Mouse (Mus musculus): Measurements from ENCODE around the gene Ces5a.
"Not testable (repeated sequence)": the region's sequence is repeated elsewhere in the genome, so short reads cannot be mapped to it uniquely, and the experiment has no call there.

The Ces5a gene

GRCm38 (mm10) chr8:93535730-93536129, at the start of gene Ces5a:
TSS of gene Ces5a (minus strand) at chr8:93535830.
- DNase-seq (ENCODE audit: extremely low read depth, low read depth, low spot score): no peak

- no peak for DNase-seq (ENCODE audit: extremely low read depth, low read depth, low spot score)
Observed at GRCm38 (mm10) chr8:93572841-93573240, 37.2 kb upstream of the Ces5a start.

- DNase-seq (ENCODE audit: extremely low read depth, low read depth, low spot score): no peak
Observed at GRCm38 (mm10) chr8:93572095-93572501, 36.5 kb upstream of the Ces5a start.

- no peak for DNase-seq (ENCODE audit: extremely low read depth, low read depth, low spot score)
Observed at GRCm38 (mm10) chr8:93571369-93571985, 35.8 kb upstream of the Ces5a start.

GRCm38 (mm10) chr8:93570186-93570530, 34.5 kb upstream of the Ces5a start:
- no peak for DNase-seq (ENCODE audit: extremely low read depth, low read depth, low spot score)

- DNase-seq (ENCODE audit: extremely low read depth, low read depth, low spot score): no peak
Observed at GRCm38 (mm10) chr8:93569311-93570185, 33.9 kb upstream of the Ces5a start.

- DNase-seq (ENCODE audit: extremely low read depth, low read depth, low spot score): no peak
Observed at GRCm38 (mm10) chr8:93568666-93569065, 33.0 kb upstream of the Ces5a start.

DNA sequence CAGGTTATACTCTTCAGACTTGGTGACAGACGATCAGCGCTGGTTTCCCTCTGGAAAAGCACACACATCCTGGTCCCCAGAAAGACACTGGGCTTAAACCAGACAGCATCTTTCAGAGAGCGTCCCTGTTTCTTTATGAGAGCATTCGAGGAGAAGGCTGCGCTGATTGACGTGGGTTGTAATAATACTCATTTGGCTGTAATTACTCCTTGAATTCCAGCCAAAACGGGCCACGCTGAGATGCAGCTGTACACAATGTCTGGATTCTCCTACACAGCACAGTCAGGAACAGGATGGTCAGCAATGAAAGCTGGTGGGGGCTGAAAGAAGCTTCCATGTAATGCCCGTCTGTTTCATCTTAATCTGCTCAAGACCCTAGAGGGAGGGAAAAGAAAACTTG, 31.5 kb upstream of the Ces5a start:
- no peak for DNase-seq (ENCODE audit: extremely low read depth, low read depth, low spot score)

GRCm38 (mm10) chr8:93564634-93565033, 29.0 kb upstream of the Ces5a start:
- no peak for DNase-seq (ENCODE audit: extremely low read depth, low read depth, low spot score)

- DNase-seq (ENCODE audit: extremely low read depth, low read depth, low spot score): no peak
Observed at GRCm38 (mm10) chr8:93563551-93563950, 27.9 kb upstream of the Ces5a start.

GRCm38 (mm10) chr8:93562557-93563210, 27.1 kb upstream of the Ces5a start:
- no peak for DNase-seq (ENCODE audit: extremely low read depth, low read depth, low spot score)

GRCm38 (mm10) chr8:93561271-93561670, 25.6 kb upstream of the Ces5a start:
- DNase-seq (ENCODE audit: extremely low read depth, low read depth, low spot score): no peak

- no peak for DNase-seq (ENCODE audit: extremely low read depth, low read depth, low spot score)
Observed at GRCm38 (mm10) chr8:93559696-93560095, 24.1 kb upstream of the Ces5a start.

DNA sequence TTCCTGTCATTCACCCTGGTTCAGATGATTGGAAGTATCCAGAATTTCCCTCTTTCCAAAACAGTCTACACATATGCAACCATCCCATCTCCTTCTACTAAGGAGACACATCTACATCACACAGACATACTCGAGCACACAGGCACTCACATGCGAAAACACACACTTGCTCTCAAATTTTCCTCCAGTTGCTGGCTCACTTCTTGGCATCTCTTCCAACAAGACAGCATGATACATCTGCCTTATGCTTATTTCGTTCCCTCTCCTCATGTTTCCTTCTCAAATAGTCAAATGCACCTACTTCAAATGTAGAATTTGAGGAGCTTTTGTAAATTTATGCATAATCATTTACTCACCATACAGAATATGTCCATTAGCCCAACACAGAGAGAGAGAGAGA, 33.0 kb downstream of the Ces5a start:
- DNase-seq (ENCODE audit: extremely low read depth, low read depth, low spot score): no peak

DNA sequence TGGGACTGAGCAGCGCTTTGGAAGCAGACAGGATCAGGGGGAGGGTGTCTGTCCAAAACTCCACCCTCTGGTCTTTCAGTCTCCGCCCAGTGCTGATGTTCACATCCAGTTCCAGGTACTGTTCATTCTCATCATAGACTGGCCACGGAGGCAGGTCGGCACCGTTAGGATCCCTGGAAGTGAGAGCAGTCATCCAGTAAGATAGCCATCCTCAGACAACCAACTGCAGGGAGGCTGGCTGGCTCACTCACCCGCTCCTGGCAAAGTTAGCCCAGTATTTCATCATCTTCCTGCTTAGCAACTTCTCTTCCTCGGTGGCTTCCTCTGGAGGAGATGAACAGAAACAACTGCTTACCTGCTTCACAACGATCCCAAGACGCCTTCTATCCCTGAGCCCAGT, 36.2 kb downstream of the Ces5a start:
- DNase-seq (ENCODE audit: extremely low read depth, low read depth, low spot score): no peak

GRCm38 (mm10) chr8:93495330-93495729, 40.3 kb downstream of the Ces5a start:
- DNase-seq (ENCODE audit: extremely low read depth, low read depth, low spot score): no peak

DNA sequence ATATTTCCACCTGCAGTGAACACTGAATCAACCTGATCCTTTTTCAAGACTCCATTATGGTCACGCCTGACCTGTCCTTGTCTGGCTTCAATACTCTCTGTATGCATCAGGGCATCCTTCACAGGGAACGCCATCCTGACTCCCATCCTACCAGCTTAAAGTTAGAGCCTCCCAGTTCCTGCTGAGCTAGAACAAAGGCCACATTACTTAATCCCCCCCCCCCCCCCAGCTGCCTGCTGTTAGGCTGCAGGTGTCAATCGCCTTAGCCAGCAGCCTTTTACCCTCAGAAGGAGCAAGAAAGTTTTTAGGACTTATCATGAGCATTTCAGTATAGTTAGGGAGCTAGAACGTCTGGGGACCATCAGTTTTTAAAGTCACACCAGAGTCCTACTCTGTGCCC, 46.9 kb downstream of the Ces5a start:
- no peak for DNase-seq (ENCODE audit: extremely low read depth, low read depth, low spot score)

DNA sequence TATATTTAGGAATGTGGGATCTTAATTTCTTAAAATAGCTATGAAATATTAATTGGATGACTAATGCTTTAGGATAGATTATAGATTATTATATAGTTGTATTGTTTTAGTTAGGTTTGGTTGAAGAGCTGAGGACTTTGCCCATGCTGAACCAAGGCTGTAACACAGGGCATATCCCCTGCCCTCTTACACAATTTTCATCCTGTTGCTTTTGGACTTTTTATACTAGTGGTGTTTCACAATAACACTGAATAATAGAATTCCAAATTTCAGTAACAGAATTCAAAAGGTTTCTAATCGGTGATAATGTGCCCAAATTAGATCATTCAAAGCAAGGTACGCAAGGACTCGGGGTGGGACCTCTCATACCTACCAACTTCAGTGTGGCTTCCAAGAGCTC, 57.4 kb downstream of the Ces5a start:
- no peak for DNase-seq (ENCODE audit: extremely low read depth, low read depth, low spot score)

- DNase-seq (ENCODE audit: extremely low read depth, low read depth, low spot score): not testable (repeated sequence)
Observed at GRCm38 (mm10) chr8:93469733-93470132, 65.9 kb downstream of the Ces5a start.

DNA sequence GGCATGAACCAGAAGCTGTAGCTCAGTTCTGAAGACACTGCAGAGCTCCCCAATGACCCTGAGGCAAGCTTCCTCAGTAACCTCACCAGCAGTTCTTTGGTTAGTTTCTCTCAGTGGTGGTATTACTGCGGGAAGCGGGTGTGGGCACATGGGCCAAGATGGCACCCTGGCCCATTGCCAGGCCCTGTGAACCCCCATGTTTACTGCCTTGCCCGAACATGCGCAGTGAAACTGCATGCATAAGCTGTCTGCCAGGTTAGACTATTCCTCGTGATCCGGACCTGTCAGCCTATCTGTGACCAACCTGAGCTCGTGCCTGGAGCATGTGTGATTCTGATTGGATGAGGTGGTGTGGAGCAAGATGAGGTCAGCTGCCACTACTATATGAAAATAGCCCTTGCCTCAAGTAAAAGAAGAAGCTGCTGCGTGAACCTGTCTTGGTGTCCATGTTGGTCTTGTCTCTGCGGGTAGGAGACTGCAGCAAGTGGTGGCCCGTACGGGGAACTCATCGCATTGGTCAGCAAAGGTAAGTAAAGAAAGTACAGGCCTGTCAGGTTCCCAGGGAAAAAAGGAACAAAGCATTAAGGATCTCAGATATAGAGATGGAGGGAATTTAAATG, 81.3 kb downstream of the Ces5a start:
- DNase-seq (ENCODE audit: extremely low read depth, low read depth, low spot score): no peak

All from fat pad, adult 2 months (tissue).